ENCODE assay signal across 13 mouse cellular contexts in genomic region chr2:118701161-118701560, GRCm38 (mm10). TPM values are rescaled to one million over a fixed set of nuclear protein-coding genes. Genes with fewer than 3 reads are reported as not detected.
DNase-seq lines count a peak whose midpoint lies in the region; ATAC-seq and TF ChIP-seq lines count a peak whose summit lies in the region.
"Had no signal": no experiment of that assay in that cellular context is flagged by ENCODE, and none has a peak within 500 bp of the region (broad histone marks: within the 10 kb centered on the region; RNA-seq: fewer than 3 reads in every experiment).

No protein-coding gene starts in this region.

- H3K4me3 ChIP-seq in heart, embryonic 15.5 days: no peak overlapping the region
- H3K4me3 ChIP-seq in neural tube, embryonic 11.5 days (ENCODE audit: low read depth, low read length): peak overlapping the region; percentile 10
- 0 out of 2 replicates have a peak overlapping the region, but pooled peaks have one; percentile 31 for H3K4me3 ChIP-seq in limb, embryonic 14.5 days (replicated peaks; ENCODE audit: low read length)

- intact Hi-C loops in heart, postnatal 10 days (cut with DNase I): loop anchor here (1.0 kb wide), 1 partner anchor 182 kb away; no protein-coding TSS in a partner anchor

- 24% methylated on average over 5 of the region's 5 CpGs for WGBS in heart, embryonic 15.5 days
- 1% methylated on average over 5 of the region's 5 CpGs for WGBS in neural tube, embryonic 11.5 days
- WGBS in limb, embryonic 14.5 days: 8% methylated on average over 5 of the region's 5 CpGs

- DNase-seq in heart, postnatal 10 days: no peak
- no peak for DNase-seq in neural tube, embryonic 11.5 days (ENCODE audit: low spot score)
- no peak for DNase-seq in neural tube, embryonic 10.5 days (ENCODE audit: extremely low spot score, low spot score)
- DNase-seq in limb, embryonic 14.5 days (ENCODE audit: low spot score): no peak
- no peak for DNase-seq in frontal cortex, postnatal 14 days (ENCODE audit: low spot score in 2 of 2)
- DNase-seq in adrenal gland, postnatal 36 days: no peak
- DNase-seq: adrenal gland, postnatal 25 days; cerebellum, postnatal 36 days; kidney, postnatal 25 days; thymus, postnatal 14 days had no signal

- H3K9me3 ChIP-seq in heart, embryonic 15.5 days (replicated peaks): no peaks in the 10 kb centered on the region
- H3K9me3 ChIP-seq in neural tube, embryonic 11.5 days (ENCODE audit: control insufficient read depth, low read length): no peaks in the 10 kb centered on the region
- no peaks in the 10 kb centered on the region for H3K9me3 ChIP-seq in limb, embryonic 14.5 days (ENCODE audit: control insufficient read depth, low read length)
- H3K9me3 ChIP-seq: liver, embryonic 15.5 days had no signal

- no peaks in the 10 kb centered on the region for H3K36me3 ChIP-seq in heart, embryonic 15.5 days
- no peaks in the 10 kb centered on the region for H3K36me3 ChIP-seq in neural tube, embryonic 11.5 days (ENCODE audit: control insufficient read depth, insufficient read depth, low read length)
- no peaks in the 10 kb centered on the region for H3K36me3 ChIP-seq in limb, embryonic 14.5 days (ENCODE audit: control insufficient read depth, insufficient read depth, low read length)
- H3K36me3 ChIP-seq: liver, embryonic 15.5 days had no signal

- no peak for TF ChIP-seq POLR2A in limb, embryonic 14.5 days (IDR thresholded peaks at IDR 0.05; ENCODE audit: borderline replicate concordance, extremely low read depth, insufficient read depth, insufficient read length)

- H3K27me3 ChIP-seq in heart, embryonic 15.5 days: peaks cover 71% of the 10 kb centered on the region
- H3K27me3 ChIP-seq in neural tube, embryonic 11.5 days (ENCODE audit: control insufficient read depth, insufficient read depth, low read length): peaks cover 87% of the 10 kb centered on the region
- peaks cover 83% of the 10 kb centered on the region for H3K27me3 ChIP-seq in limb, embryonic 14.5 days (ENCODE audit: control insufficient read depth, insufficient read depth, low read length)

- H3K4me2 ChIP-seq in heart, embryonic 15.5 days: peak overlapping the region; percentile 59
- no peak overlapping the region for H3K4me2 ChIP-seq in neural tube, embryonic 11.5 days (ENCODE audit: low read depth)
- H3K4me2 ChIP-seq in limb, embryonic 14.5 days (replicated peaks; ENCODE audit: low read depth, low read length, severe bottlenecking): no peak overlapping the region

- H3K27ac ChIP-seq in heart, embryonic 15.5 days: no peak overlapping the region
- H3K27ac ChIP-seq in neural tube, embryonic 11.5 days (ENCODE audit: low read depth, low read length): no peak overlapping the region
- no peak overlapping the region for H3K27ac ChIP-seq in limb, embryonic 14.5 days (replicated peaks; ENCODE audit: low read depth, low read length)
- H3K27ac ChIP-seq: liver, embryonic 15.5 days had no signal

- H3K4me1 ChIP-seq in heart, embryonic 15.5 days (replicated peaks): peaks cover 87% of the 10 kb centered on the region
- H3K4me1 ChIP-seq in neural tube, embryonic 11.5 days (ENCODE audit: control insufficient read depth, insufficient read depth, low read length): peaks cover 19% of the 10 kb centered on the region
- H3K4me1 ChIP-seq in limb, embryonic 14.5 days (ENCODE audit: control insufficient read depth, insufficient read depth, low read length): peaks cover 21% of the 10 kb centered on the region; the same call in 1 of the 2 replicates

- peak overlapping the region; percentile 13; the same call in 1 of the 2 replicates for H3K9ac ChIP-seq in heart, embryonic 15.5 days
- H3K9ac ChIP-seq in neural tube, embryonic 11.5 days (ENCODE audit: low read length): no peak overlapping the region
- H3K9ac ChIP-seq in limb, embryonic 14.5 days (ENCODE audit: low read depth, low read length, severe bottlenecking): no peak overlapping the region
- H3K9ac ChIP-seq: liver, embryonic 15.5 days had no signal

- no peak for ATAC-seq in heart, embryonic 15.5 days (replicated peaks; ENCODE audit: insufficient number of reproducible peaks, insufficient read depth, low FRiP score, low read depth)
- ATAC-seq in neural tube, embryonic 11.5 days (ENCODE audit: insufficient read depth, low FRiP score, low TSS enrichment): no peak
- no peak for ATAC-seq in limb, embryonic 14.5 days (ENCODE audit: low FRiP score, low read depth)

RNA-seq across cellular contexts. Expression of gene Ankrd63, which starts 2.6 kb away (rescaled TPM):
- 2.7 and 3.6 TPM in 2 replicates for polyA plus RNA-seq in heart, embryonic 15.5 days (2015; fragmentation: Nextera tagmentation; extraction: Ambion mirVana)
- 1 to 10 TPM in 1 of 2 experiments, under 1 TPM in 1; 0.64 to 1.7 TPM for total RNA-seq in heart, postnatal 10 days (2021)
- not detected in 2 replicates for polyA plus RNA-seq in neural tube, embryonic 11.5 days (2014; fragmentation: Nextera tagmentation; extraction: Ambion mirVana)
- 0.08 and 0.10 TPM in 2 replicates for polyA plus RNA-seq in limb, embryonic 14.5 days (2012; rRNA removed)
- polyA plus RNA-seq in limb, embryonic 14.5 days (2014; fragmentation: Nextera tagmentation; extraction: Ambion mirVana): 0.07 TPM in 1 of 2 replicates, not detected in the other
- total RNA-seq in adrenal gland, postnatal 36 days (2021): under 1 TPM; 0.10 to 0.30 TPM
- total RNA-seq: monocyte, adult 5-6 weeks had no signal

RNA-seq across cellular contexts. Expression of gene Plcb2, which starts 27.1 kb away (rescaled TPM):
- polyA plus RNA-seq in heart, embryonic 15.5 days (2015; fragmentation: Nextera tagmentation; extraction: Ambion mirVana): 3.2 and 3.8 TPM in 2 replicates
- total RNA-seq in heart, postnatal 10 days (2021): 1 to 10 TPM; 1.9 to 2.4 TPM
- 0.24 and 0.39 TPM in 2 replicates for polyA plus RNA-seq in neural tube, embryonic 11.5 days (2014; fragmentation: Nextera tagmentation; extraction: Ambion mirVana)
- polyA plus RNA-seq in limb, embryonic 14.5 days (2012; rRNA removed): 2.0 and 2.1 TPM in 2 replicates
- polyA plus RNA-seq in limb, embryonic 14.5 days (2014; fragmentation: Nextera tagmentation; extraction: Ambion mirVana): 0.74 and 0.82 TPM in 2 replicates
- 1 to 10 TPM; 1.4 to 1.7 TPM for total RNA-seq in adrenal gland, postnatal 36 days (2021)

RNA-seq across cellular contexts. Expression of gene Pak6, which starts 38.1 kb away (rescaled TPM):
- polyA plus RNA-seq in heart, embryonic 15.5 days (2015; fragmentation: Nextera tagmentation; extraction: Ambion mirVana): 10.1 and 11.0 TPM in 2 replicates
- total RNA-seq in heart, postnatal 10 days (2021): 10 to 100 TPM; 13.5 to 15.3 TPM
- polyA plus RNA-seq in neural tube, embryonic 11.5 days (2014; fragmentation: Nextera tagmentation; extraction: Ambion mirVana): 0.78 and 1.6 TPM in 2 replicates
- 4.8 and 5.5 TPM in 2 replicates for polyA plus RNA-seq in limb, embryonic 14.5 days (2012; rRNA removed)
- polyA plus RNA-seq in limb, embryonic 14.5 days (2014; fragmentation: Nextera tagmentation; extraction: Ambion mirVana): 3.8 and 4.6 TPM in 2 replicates
- total RNA-seq in adrenal gland, postnatal 36 days (2021): 10 to 100 TPM; 17.9 to 26.0 TPM
- total RNA-seq: monocyte, adult 5-6 weeks had no signal

RNA-seq across cellular contexts. Expression of gene Inafm2, which starts 44.4 kb away (rescaled TPM):
- polyA plus RNA-seq in heart, embryonic 15.5 days (2015; fragmentation: Nextera tagmentation; extraction: Ambion mirVana): 42.1 and 44.7 TPM in 2 replicates
- 10 to 100 TPM; 27.4 to 37.4 TPM for total RNA-seq in heart, postnatal 10 days (2021)
- polyA plus RNA-seq in neural tube, embryonic 11.5 days (2014; fragmentation: Nextera tagmentation; extraction: Ambion mirVana): 28.5 and 29.2 TPM in 2 replicates
- 7.9 and 8.0 TPM in 2 replicates for polyA plus RNA-seq in limb, embryonic 14.5 days (2012; rRNA removed)
- 24.4 and 27.9 TPM in 2 replicates for polyA plus RNA-seq in limb, embryonic 14.5 days (2014; fragmentation: Nextera tagmentation; extraction: Ambion mirVana)
- 10 to 100 TPM; 35.5 to 40.5 TPM for total RNA-seq in adrenal gland, postnatal 36 days (2021)
